Mouse (Mus musculus): ENCODE measurements around the gene Erlin1.

Erlin1 gene

DNA sequence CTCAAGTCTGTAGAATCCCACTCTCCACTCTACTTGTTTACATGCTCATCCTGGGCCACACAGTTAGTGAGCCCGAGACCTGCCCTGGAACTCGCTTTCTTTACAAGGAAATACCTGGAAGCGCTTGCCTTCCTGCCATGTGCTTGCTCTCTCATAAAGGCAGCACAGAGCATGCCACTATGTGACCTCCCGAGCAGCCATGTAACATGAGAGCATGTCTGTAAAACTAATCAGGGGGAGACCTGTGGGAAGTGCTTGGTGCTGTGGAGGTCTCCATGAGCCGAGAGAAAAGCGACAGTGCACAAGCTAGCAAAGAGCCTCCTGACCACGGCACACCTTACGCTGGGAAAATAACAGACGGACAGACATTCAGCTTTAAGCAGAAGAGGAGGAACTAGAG is 6.9 kb upstream of the Erlin1 start:
- DNase-seq (ENCODE audit: low read depth, low spot score): no peak
- H3K36me3 ChIP-seq (ENCODE audit: control insufficient read depth, insufficient read depth, low read length, poor library complexity, severe bottlenecking): peaks cover 15% of the 10 kb centered on the region
- no peaks in the 10 kb centered on the region for H3K27me3 ChIP-seq (ENCODE audit: control insufficient read depth, insufficient read depth, low read length, poor library complexity, severe bottlenecking)

GRCm38 (mm10) chr19:44074986-44075385 is 5.4 kb upstream of the Erlin1 start:
- H3K36me3 ChIP-seq (ENCODE audit: control insufficient read depth, insufficient read depth, low read length, poor library complexity, severe bottlenecking): peaks cover 9% of the 10 kb centered on the region
- DNase-seq (ENCODE audit: low read depth, low spot score): no peak
- H3K27me3 ChIP-seq (ENCODE audit: control insufficient read depth, insufficient read depth, low read length, poor library complexity, severe bottlenecking): no peaks in the 10 kb centered on the region

GRCm38 (mm10) chr19:44071166-44071565 is 1.6 kb upstream of the Erlin1 start:
- DNase-seq (ENCODE audit: low read depth, low spot score): no peak
- Histone ChIP-seq H3K36me3 (ENCODE audit: control insufficient read depth, insufficient read depth, low read length, poor library complexity, severe bottlenecking) (no peaks in the 10 kb centered on the region; the same call in 1 of the 2 replicates), H3K27me3 (ENCODE audit: control insufficient read depth, insufficient read depth, low read length, poor library complexity, severe bottlenecking) (no peaks in the 10 kb centered on the region)

GRCm38 (mm10) chr19:44069914-44070232 is 288 bp upstream of the Erlin1 start:
- no peaks in the 10 kb centered on the region for H3K27me3 ChIP-seq (ENCODE audit: control insufficient read depth, insufficient read depth, low read length, poor library complexity, severe bottlenecking)
- no peak for DNase-seq (ENCODE audit: low read depth, low spot score)
- H3K36me3 ChIP-seq (ENCODE audit: control insufficient read depth, insufficient read depth, low read length, poor library complexity, severe bottlenecking): no peaks in the 10 kb centered on the region; the same call in 1 of the 2 replicates

GRCm38 (mm10) chr19:44068232-44068631 is 1.4 kb downstream of the Erlin1 start:
- Histone ChIP-seq H3K36me3 (ENCODE audit: control insufficient read depth, insufficient read depth, low read length, poor library complexity, severe bottlenecking) (no peaks in the 10 kb centered on the region; the same call in 1 of the 2 replicates), H3K27me3 (ENCODE audit: control insufficient read depth, insufficient read depth, low read length, poor library complexity, severe bottlenecking) (no peaks in the 10 kb centered on the region)
- no peak for DNase-seq (ENCODE audit: low read depth, low spot score)

- no peaks in the 10 kb centered on the region for H3K27me3 ChIP-seq (ENCODE audit: control insufficient read depth, insufficient read depth, low read length, poor library complexity, severe bottlenecking)
- H3K36me3 ChIP-seq (ENCODE audit: control insufficient read depth, insufficient read depth, low read length, poor library complexity, severe bottlenecking): no peaks in the 10 kb centered on the region; the same call in 1 of the 2 replicates
- DNase-seq (ENCODE audit: low read depth, low spot score): peak; percentile 76
These were observed 2.1 kb downstream of the Erlin1 start for GRCm38 (mm10) chr19:44067323-44068049.

DNA sequence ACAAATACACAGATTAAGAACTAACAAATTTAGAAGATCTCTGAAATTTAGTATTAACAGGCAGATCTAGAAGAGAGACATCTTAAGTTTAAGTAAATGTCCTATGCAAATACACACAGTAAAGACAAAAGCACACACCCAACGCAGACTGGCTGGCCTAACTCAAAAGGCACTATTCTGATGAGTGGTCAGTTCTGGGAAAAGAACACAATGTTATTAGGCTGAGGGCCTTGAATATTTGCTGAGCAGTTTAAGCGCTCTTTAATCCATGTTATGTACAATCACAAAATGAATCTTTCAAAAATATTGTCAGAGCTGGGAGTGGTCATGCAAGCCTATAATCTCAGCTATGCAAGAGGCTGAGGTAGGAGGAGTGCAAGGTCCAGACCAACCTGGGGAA is 4.9 kb downstream of the Erlin1 start:
- Histone ChIP-seq H3K27me3 (ENCODE audit: control insufficient read depth, insufficient read depth, low read length, poor library complexity, severe bottlenecking) (no peaks in the 10 kb centered on the region), H3K36me3 (ENCODE audit: control insufficient read depth, insufficient read depth, low read length, poor library complexity, severe bottlenecking) (no peaks in the 10 kb centered on the region; the same call in 1 of the 2 replicates)
- no peak for DNase-seq (ENCODE audit: low read depth, low spot score)

DNA sequence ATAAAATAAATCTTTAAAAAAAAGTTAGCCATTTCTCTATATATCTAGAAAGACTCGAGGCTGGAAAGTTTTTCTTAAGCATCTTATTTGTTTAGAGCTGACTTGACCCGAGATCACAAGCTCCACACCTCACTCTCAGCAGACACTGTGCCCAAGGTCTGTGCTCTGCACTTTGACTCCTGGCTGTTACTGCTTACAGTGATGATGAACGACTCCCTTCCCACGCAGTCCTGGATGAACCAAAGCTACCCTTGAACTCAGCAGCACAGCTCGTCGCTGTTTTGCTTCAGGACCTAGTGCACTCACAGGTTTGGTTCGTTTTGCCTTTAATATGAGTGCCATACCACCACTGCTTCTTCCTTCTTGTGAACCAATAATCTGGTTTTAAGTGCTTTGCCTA is 5.8 kb downstream of the Erlin1 start:
- no peaks in the 10 kb centered on the region for H3K27me3 ChIP-seq (ENCODE audit: control insufficient read depth, insufficient read depth, low read length, poor library complexity, severe bottlenecking)

GRCm38 (mm10) chr19:44060226-44060625 is 9.4 kb downstream of the Erlin1 start:
- DNase-seq (ENCODE audit: low read depth, low spot score): no peak
- H3K36me3 ChIP-seq (ENCODE audit: control insufficient read depth, insufficient read depth, low read length, poor library complexity, severe bottlenecking): peaks cover 3% of the 10 kb centered on the region
- H3K27me3 ChIP-seq (ENCODE audit: control insufficient read depth, insufficient read depth, low read length, poor library complexity, severe bottlenecking): no peaks in the 10 kb centered on the region

More for the DNA sequence above, 5.8 kb downstream of the Erlin1 start:
- no peak for DNase-seq (ENCODE audit: low read depth, low spot score)
- H3K36me3 ChIP-seq (ENCODE audit: control insufficient read depth, insufficient read depth, low read length, poor library complexity, severe bottlenecking): peaks cover 2% of the 10 kb centered on the region

DNA sequence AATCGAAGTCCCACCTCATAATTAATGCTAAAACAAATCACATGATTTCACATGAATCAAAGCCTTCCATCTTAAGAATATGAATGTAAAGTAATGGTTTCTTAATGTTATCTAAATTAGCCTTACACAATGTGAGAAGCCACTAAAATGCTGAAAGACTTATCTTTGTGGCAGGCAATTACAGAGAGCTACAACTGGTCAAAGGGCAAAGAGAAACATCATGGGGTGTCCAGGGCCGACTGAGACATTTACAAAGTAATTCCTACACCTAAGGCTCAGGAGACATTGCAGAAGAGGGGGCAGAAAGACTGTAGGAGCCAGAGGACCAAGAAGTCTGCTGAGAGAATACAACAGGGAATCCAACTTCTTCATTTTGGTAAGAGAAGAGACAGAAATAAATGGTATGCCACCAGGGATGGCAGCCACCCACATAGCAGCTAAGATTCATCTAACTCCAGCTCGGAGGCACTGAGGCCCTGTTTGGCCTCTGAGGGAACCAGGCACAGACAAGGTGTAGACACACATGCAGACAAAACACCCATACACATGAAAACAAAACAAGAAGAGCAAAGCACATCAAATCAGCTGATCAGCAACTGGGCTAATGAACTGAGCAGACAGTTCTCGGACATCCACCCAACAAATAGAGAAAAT is 14.3 kb downstream of the Erlin1 start:
- Histone ChIP-seq H3K27me3 (ENCODE audit: control insufficient read depth, insufficient read depth, low read length, poor library complexity, severe bottlenecking) (no peaks in the 10 kb centered on the region), H3K36me3 (ENCODE audit: control insufficient read depth, insufficient read depth, low read length, poor library complexity, severe bottlenecking) (peaks cover 7% of the 10 kb centered on the region; the same call in 1 of the 2 replicates)
- DNase-seq (ENCODE audit: low read depth, low spot score): no peak

- Histone ChIP-seq H3K27me3 (ENCODE audit: control insufficient read depth, insufficient read depth, low read length, poor library complexity, severe bottlenecking) (no peaks in the 10 kb centered on the region; the same call in 1 of the 2 replicates), H3K36me3 (ENCODE audit: control insufficient read depth, insufficient read depth, low read length, poor library complexity, severe bottlenecking) (peaks cover 8% of the 10 kb centered on the region)
- no peak for DNase-seq (ENCODE audit: low read depth, low spot score)
These were observed 19.2 kb downstream of the Erlin1 start for GRCm38 (mm10) chr19:44050388-44050787.

DNA sequence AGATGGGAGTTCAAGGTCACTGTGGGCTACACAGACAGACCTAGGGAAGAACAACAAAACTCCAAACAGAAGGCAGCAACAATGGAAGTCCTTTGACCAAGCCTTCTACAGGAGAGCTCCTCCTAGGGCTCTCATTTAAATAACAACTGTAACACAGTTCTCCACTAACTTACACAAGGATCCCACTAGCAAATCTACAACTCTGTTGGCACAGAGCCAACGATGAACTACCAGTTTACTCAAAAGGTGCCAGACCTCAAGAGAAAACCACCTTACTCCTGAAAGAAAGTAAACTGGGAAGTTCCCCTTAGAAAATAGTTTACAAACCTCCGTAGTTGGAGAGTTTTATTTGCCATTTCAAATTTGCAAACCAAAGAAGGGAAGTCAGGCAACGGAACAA is 20.3 kb downstream of the Erlin1 start:
- peaks cover 6% of the 10 kb centered on the region for H3K36me3 ChIP-seq (ENCODE audit: control insufficient read depth, insufficient read depth, low read length, poor library complexity, severe bottlenecking)
- no peaks in the 10 kb centered on the region; the same call in 1 of the 2 replicates for H3K27me3 ChIP-seq (ENCODE audit: control insufficient read depth, insufficient read depth, low read length, poor library complexity, severe bottlenecking)
- DNase-seq (ENCODE audit: low read depth, low spot score): no peak

- Histone ChIP-seq H3K27me3 (ENCODE audit: control insufficient read depth, insufficient read depth, low read length, poor library complexity, severe bottlenecking) (no peaks in the 10 kb centered on the region; the same call in 1 of the 2 replicates), H3K36me3 (ENCODE audit: control insufficient read depth, insufficient read depth, low read length, poor library complexity, severe bottlenecking) (peaks cover 5% of the 10 kb centered on the region)
- DNase-seq (ENCODE audit: low read depth, low spot score): peak; percentile 52
These were observed 23.7 kb downstream of the Erlin1 start for GRCm38 (mm10) chr19:44045847-44046246.

- Histone ChIP-seq H3K27me3 (ENCODE audit: control insufficient read depth, insufficient read depth, low read length, poor library complexity, severe bottlenecking) (no peaks in the 10 kb centered on the region; the same call in 1 of the 2 replicates), H3K36me3 (ENCODE audit: control insufficient read depth, insufficient read depth, low read length, poor library complexity, severe bottlenecking) (peaks cover 9% of the 10 kb centered on the region)
- no peak for DNase-seq (ENCODE audit: low read depth, low spot score)
These were observed 27.5 kb downstream of the Erlin1 start for GRCm38 (mm10) chr19:44042121-44042520.

GRCm38 (mm10) chr19:44033396-44033795 is 36.2 kb downstream of the Erlin1 start:
- H3K36me3 ChIP-seq (ENCODE audit: control insufficient read depth, insufficient read depth, low read length, poor library complexity, severe bottlenecking): peaks cover 5% of the 10 kb centered on the region; the same call in 1 of the 2 replicates
- H3K27me3 ChIP-seq (ENCODE audit: control insufficient read depth, insufficient read depth, low read length, poor library complexity, severe bottlenecking): no peaks in the 10 kb centered on the region
- DNase-seq (ENCODE audit: low read depth, low spot score): no peak
